Mouse (Mus musculus): ENCODE measurements at regions not wholly inside any gene's neighbourhood (a gene's known extent, or its start where the extent isn't known, plus 50 kb on each side); places are given as distances from the start of the nearest gene placed in this dataset.

- TF ChIP-seq CTCF (conservative IDR thresholded peaks at IDR 0.05; ENCODE audit: low read length): no peak
- TF ChIP-seq POU5F1 (IDR thresholded peaks at IDR 0.05; ENCODE audit: borderline replicate concordance, low read length): no peak
Observed at GRCm38 (mm10) chr1:124783066-124783465, 652.5 kb downstream of the Actr3 start.

Data from E14TG2a.4 (cell line).